In genomic region chr8:114880475-114881135, GRCm38 (mm10) we compare ENCODE assay signal across 11 mouse cellular contexts.
A peak's percentile ranks its signal among the peaks of the same experiment; 100 is the strongest.
DNase-seq lines count a peak whose midpoint lies in the region; ATAC-seq lines count a peak whose summit lies in the region.
"Had no signal": no experiment of that assay in that cellular context is flagged by ENCODE, and none has a peak within 500 bp of the region (broad histone marks: within the 10 kb centered on the region; RNA-seq: fewer than 3 reads in every experiment).

No protein-coding gene starts in this region.

- no peak overlapping the region for H3K4me2 ChIP-seq in liver, embryonic 16.5 days (ENCODE audit: low read depth, low read length)
- no peak overlapping the region for H3K4me2 ChIP-seq in hindbrain, embryonic 11.5 days (replicated peaks; ENCODE audit: low read depth, low read length)
- H3K4me2 ChIP-seq: limb, embryonic 13.5 days had no signal

- H3K4me3 ChIP-seq in liver, embryonic 16.5 days (ENCODE audit: low read depth, low read length), result no peak overlapping the region
- H3K4me3 ChIP-seq in hindbrain, embryonic 11.5 days (ENCODE audit: low read depth, low read length), result no peak overlapping the region
- H3K4me3 ChIP-seq: limb, embryonic 13.5 days had no signal

- no peak for ATAC-seq in liver, embryonic 16.5 days (ENCODE audit: low read depth)
- ATAC-seq in hindbrain, embryonic 11.5 days (ENCODE audit: low FRiP score), result no peak

- peak; percentile 66 for DNase-seq in CD4-positive, CD25-positive, alpha-beta regulatory T cell, adult 2 months (ENCODE audit: low read depth, low spot score)
- peak; percentile 71 for DNase-seq in T-cell, adult 2 months (ENCODE audit: low spot score)
- peak; percentile 58 to 62 for DNase-seq in spleen, postnatal 36 days (ENCODE audit: low spot score in 2 of 2)
- DNase-seq in hindbrain, embryonic 11.5 days (ENCODE audit: low spot score), result no peak
- no peak for DNase-seq in c-Kit-positive CD71-positive TER-119-positive erythroid progenitor cells, embryonic 14.5 days (ENCODE audit: low spot score)
- no peak for DNase-seq in frontal cortex, postnatal 25 days (ENCODE audit: low spot score in 2 of 2)
- DNase-seq: cerebellum, adult 18-20 months; heart, adult 11 months had no signal

- peaks cover 61% of the 10 kb centered on the region for H3K4me1 ChIP-seq in liver, embryonic 16.5 days (ENCODE audit: control insufficient read depth, low read depth, low read length)
- H3K4me1 ChIP-seq in hindbrain, embryonic 11.5 days (replicated peaks; ENCODE audit: control insufficient read depth, insufficient read depth, low read length), result peaks cover 8% of the 10 kb centered on the region

- no peaks in the 10 kb centered on the region for H3K9me3 ChIP-seq in liver, embryonic 16.5 days (replicated peaks; ENCODE audit: control insufficient read depth, low read length)
- H3K9me3 ChIP-seq in hindbrain, embryonic 11.5 days (ENCODE audit: control insufficient read depth, low read length), result no peaks in the 10 kb centered on the region
- H3K9me3 ChIP-seq: limb, embryonic 13.5 days had no signal

- H3K27me3 ChIP-seq in liver, embryonic 16.5 days (ENCODE audit: control insufficient read depth, insufficient read depth, low read depth, low read length), result no peaks in the 10 kb centered on the region
- no peaks in the 10 kb centered on the region for H3K27me3 ChIP-seq in hindbrain, embryonic 11.5 days (ENCODE audit: control insufficient read depth, insufficient read depth, low read length)

- 21% methylated on average over 8 of the region's 8 CpGs for WGBS in liver, embryonic 16.5 days (ENCODE audit: insufficient replicate concordance)
- 84% methylated on average over 8 of the region's 8 CpGs for WGBS in hindbrain, embryonic 11.5 days

- no peaks in the 10 kb centered on the region for H3K36me3 ChIP-seq in liver, embryonic 16.5 days (ENCODE audit: control insufficient read depth, insufficient read depth)
- no peaks in the 10 kb centered on the region for H3K36me3 ChIP-seq in hindbrain, embryonic 11.5 days (ENCODE audit: control insufficient read depth, insufficient read depth, low read length)
- H3K36me3 ChIP-seq: limb, embryonic 13.5 days had no signal

- H3K9ac ChIP-seq in liver, embryonic 16.5 days (ENCODE audit: low read depth, low read length), result peak overlapping the region; percentile 52; the same call in 1 of the 2 replicates
- no peak overlapping the region for H3K9ac ChIP-seq in hindbrain, embryonic 11.5 days (ENCODE audit: low read depth, low read length)
- H3K9ac ChIP-seq: limb, embryonic 13.5 days had no signal

- H3K27ac ChIP-seq in liver, embryonic 16.5 days (ENCODE audit: low read length), result peak overlapping the region; percentile 89
- H3K27ac ChIP-seq in hindbrain, embryonic 11.5 days (ENCODE audit: low read depth, low read length), result no peak overlapping the region
- H3K27ac ChIP-seq: limb, embryonic 13.5 days; macrophage had no signal

Comparison
In these comparisons a context has a peak if more than half of its experiments do, and no peak if none do; other contexts are left out.
1. DNase-seq: peak in CD4-positive, CD25-positive, alpha-beta regulatory T cell, adult 2 months (single experiment), T-cell, adult 2 months (single experiment) and spleen, postnatal 36 days (2 of 2); none in hindbrain, embryonic 11.5 days (single experiment), c-Kit-positive CD71-positive TER-119-positive erythroid progenitor cells, embryonic 14.5 days (single experiment) and frontal cortex, postnatal 25 days (0 of 2).